Mouse (Mus musculus) limb, embryonic 13.5 days (tissue): ENCODE results near the gene 4931428L18Rik. TPM values are rescaled to one million over a fixed set of nuclear protein-coding genes. Genes with fewer than 3 reads are reported as not detected.
"Not testable (repeated sequence)": the region's sequence is repeated elsewhere in the genome, so short reads cannot be mapped to it uniquely, and the experiment has no call there.

Experiments used
- ATAC-seq: fragments of 200-750 bp; cut with Nextera tagmentation; 2 replicates; pipeline ENCODE4 v1.8.0; 2017; ENCODE audit warnings: low read depth, moderate number of reproducible peaks, moderate TSS enrichment; ENCODE audit not compliant: low FRiP score
- H3K27ac ChIP-seq: fragments of 300-500 bp; sonication (generic); 2 replicates; pipeline ENCODE4 v1.5.1; 2015; ENCODE audit warnings: inconsistent platforms, mild to moderate bottlenecking, moderate library complexity
- H3K27me3 ChIP-seq: fragments of 300-500 bp; sonication (generic); 2 replicates; pipeline ENCODE4 v1.6.1; 2015; ENCODE audit warnings: mild to moderate bottlenecking, inconsistent platforms
- H3K36me3 ChIP-seq: fragments of 300-500 bp; sonication (generic); 2 replicates; pipeline ENCODE4 v1.6.1; 2015; ENCODE audit warnings: inconsistent platforms, mild to moderate bottlenecking, moderate library complexity
- H3K4me1 ChIP-seq: fragments of 300-500 bp; sonication (generic); 2 replicates; pipeline ENCODE4 v1.6.1; 2015; ENCODE audit warnings: inconsistent platforms
- H3K4me2 ChIP-seq: fragments of 300-500 bp; sonication (generic); replicated peaks from 2 replicates; pipeline ENCODE4 v1.6.1; 2015; ENCODE audit warnings: inconsistent platforms, mild to moderate bottlenecking, moderate library complexity
- H3K4me3 ChIP-seq: fragments of 300-500 bp; sonication (generic); 2 replicates; pipeline ENCODE4 v1.5.1; 2015; ENCODE audit warnings: moderate library complexity, mild to moderate bottlenecking, inconsistent platforms
- H3K9ac ChIP-seq: fragments of 300-500 bp; sonication (generic); 2 replicates; pipeline ENCODE4 v1.6.1; 2015; ENCODE audit warnings: mild to moderate bottlenecking, inconsistent platforms
- H3K9me3 ChIP-seq: fragments of 300-500 bp; sonication (generic); 2 replicates; pipeline ENCODE4 v1.6.1; 2016; ENCODE audit warnings: inconsistent platforms
- WGBS: fragments of 180-500 bp; shearing (Covaris S2); methylation state at CpG from one replicate; pipeline ENCODE4 v1.1.7; 2015; 5-methylcytosine and 5-hydroxymethylcytosine counted together
- polyA plus RNA-seq: library from polyadenylated mRNA; unstranded; fragments of >200 nt; fragmentation: Nextera tagmentation; extraction: Ambion mirVana; gene quantifications from 2 replicates; pipeline ENCODE4 v1.2.1, GENCODE M21; 2015

4931428L18Rik gene
- polyA plus RNA-seq, 1 experiment from 2014 or later: not detected

DNA sequence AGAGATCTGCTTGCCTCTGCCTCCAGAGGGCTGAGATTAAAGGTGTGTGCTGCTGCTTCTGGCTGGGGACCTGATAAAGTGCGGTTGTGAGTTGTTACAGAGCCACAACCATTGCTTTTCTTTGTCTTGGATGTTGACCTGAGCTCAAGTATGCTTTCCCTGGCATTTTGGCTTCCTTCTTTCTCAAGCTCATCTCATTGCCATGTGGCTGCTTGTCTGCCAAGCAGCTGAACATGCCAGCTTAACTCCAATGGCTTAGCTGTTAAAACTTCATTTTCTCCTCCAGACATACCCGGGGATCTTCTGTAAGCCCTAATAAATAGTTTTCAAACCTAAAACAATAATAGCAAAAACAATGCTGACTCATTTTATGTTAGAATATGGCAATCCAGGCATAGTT, 190.1 kb downstream of the 4931428L18Rik start:
- H3K9ac ChIP-seq: no peak overlapping the region
- no peak overlapping the region for H3K27ac ChIP-seq
- H3K27me3 ChIP-seq: no peaks in the 10 kb centered on the region
- no peak for ATAC-seq
- WGBS: 87% methylated on average over 2 of the region's 2 CpGs
- H3K4me3 ChIP-seq: no peak overlapping the region
- no peaks in the 10 kb centered on the region for H3K36me3 ChIP-seq
- H3K9me3 ChIP-seq: no peaks in the 10 kb centered on the region
- H3K4me1 ChIP-seq: no peaks in the 10 kb centered on the region
- no peak overlapping the region for H3K4me2 ChIP-seq

DNA sequence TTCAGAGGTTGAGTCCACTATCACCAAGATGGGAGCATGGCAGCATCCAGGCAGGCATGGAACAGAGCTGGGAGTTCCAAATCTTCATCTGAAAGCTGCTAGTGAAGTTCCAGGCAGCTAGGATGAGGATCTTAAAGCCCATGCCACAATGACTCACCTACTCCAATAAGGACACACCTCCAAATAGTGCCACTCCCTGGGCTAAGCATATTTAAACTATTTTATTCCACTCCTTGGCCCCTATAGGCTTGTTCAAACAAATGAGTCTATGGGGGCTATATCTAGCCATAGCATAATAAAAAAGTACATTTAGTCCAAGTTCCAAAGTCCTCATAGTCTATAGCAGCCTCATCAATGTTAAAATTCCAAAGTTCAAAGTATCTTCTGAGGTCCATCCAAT, 199.3 kb downstream of the 4931428L18Rik start:
- no peak for ATAC-seq
- Histone ChIP-seq H3K9me3 (no peaks in the 10 kb centered on the region), H3K4me3 (no peak overlapping the region), H3K4me2 (no peak overlapping the region), H3K9ac (no peak overlapping the region), H3K27me3 (no peaks in the 10 kb centered on the region), H3K36me3 (no peaks in the 10 kb centered on the region), H3K4me1 (no peaks in the 10 kb centered on the region), H3K27ac (no peak overlapping the region)

GRCm38 (mm10) chr1:31019283-31019682, 203.2 kb downstream of the 4931428L18Rik start:
- WGBS: 75% methylated on average over 6 of the region's 6 CpGs
- Histone ChIP-seq H3K4me2 (no peak overlapping the region), H3K9me3 (no peaks in the 10 kb centered on the region), H3K36me3 (no peaks in the 10 kb centered on the region), H3K27me3 (no peaks in the 10 kb centered on the region), H3K4me1 (no peaks in the 10 kb centered on the region), H3K9ac (no peak overlapping the region), H3K4me3 (no peak overlapping the region), H3K27ac (no peak overlapping the region)
- no peak for ATAC-seq

DNA sequence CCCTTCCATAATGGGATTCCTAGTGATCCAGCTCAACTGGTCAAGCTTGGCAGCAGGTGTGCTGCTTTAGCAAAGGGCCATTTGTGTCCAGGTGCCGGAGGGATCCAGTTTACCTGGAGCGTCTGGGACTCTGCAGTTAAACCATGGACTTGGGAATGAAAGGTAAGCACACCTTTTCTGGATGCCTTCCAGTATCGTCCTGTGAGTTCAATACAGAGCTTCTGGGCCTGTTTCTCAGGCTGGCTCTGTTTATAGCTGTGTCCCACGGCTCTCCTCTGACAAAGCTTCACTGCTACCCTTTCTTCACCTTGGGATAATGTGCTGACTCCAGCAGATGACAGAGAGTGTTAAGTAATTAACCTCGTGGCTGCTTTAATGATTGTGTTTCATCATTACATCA, 205.1 kb downstream of the 4931428L18Rik start:
- H3K9ac ChIP-seq: no peak overlapping the region
- 72% methylated on average over 5 of the region's 5 CpGs for WGBS
- ATAC-seq: no peak

DNA sequence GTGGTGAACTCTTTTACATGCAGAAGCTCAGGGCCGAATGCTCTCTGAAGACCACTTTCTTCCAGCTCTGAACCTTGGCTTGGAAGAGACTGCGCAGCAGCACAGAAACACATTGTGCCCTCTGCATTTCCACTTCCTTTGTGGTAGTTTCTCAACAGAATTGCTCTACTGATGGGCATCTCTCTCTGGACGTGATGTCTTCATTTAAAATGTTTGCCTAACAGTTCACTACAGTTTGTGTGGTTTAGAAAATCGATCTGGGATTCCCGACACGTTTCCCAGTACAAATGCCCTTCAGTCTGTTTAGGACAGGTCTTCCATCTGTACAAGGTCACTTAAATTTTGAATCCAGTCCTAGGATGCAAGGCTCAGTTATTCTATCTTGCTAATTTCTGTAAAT, 206.4 kb downstream of the 4931428L18Rik start:
- 89% methylated on average over 6 of the region's 6 CpGs for WGBS
- Histone ChIP-seq H3K9ac (no peak overlapping the region), H3K9me3 (no peaks in the 10 kb centered on the region)

More for the DNA sequence above, 205.1 kb downstream of the 4931428L18Rik start:
- H3K9me3 ChIP-seq: no peaks in the 10 kb centered on the region
- no peak overlapping the region for H3K4me3 ChIP-seq
- no peak overlapping the region for H3K4me2 ChIP-seq
- H3K27ac ChIP-seq: no peak overlapping the region
- no peaks in the 10 kb centered on the region for H3K4me1 ChIP-seq
- H3K27me3 ChIP-seq: no peaks in the 10 kb centered on the region
- H3K36me3 ChIP-seq: no peaks in the 10 kb centered on the region

GRCm38 (mm10) chr1:31015261-31015660, 207.2 kb downstream of the 4931428L18Rik start:
- Histone ChIP-seq H3K9ac (no peak overlapping the region), H3K36me3 (no peaks in the 10 kb centered on the region), H3K27ac (no peak overlapping the region), H3K27me3 (no peaks in the 10 kb centered on the region), H3K4me1 (no peaks in the 10 kb centered on the region), H3K4me2 (no peak overlapping the region), H3K4me3 (no peak overlapping the region), H3K9me3 (no peaks in the 10 kb centered on the region)
- no peak for ATAC-seq
- WGBS: 38% methylated on average over 2 of the region's 2 CpGs

More for the DNA sequence above, 206.4 kb downstream of the 4931428L18Rik start:
- Histone ChIP-seq H3K4me2 (no peak overlapping the region), H3K36me3 (no peaks in the 10 kb centered on the region), H3K27ac (no peak overlapping the region), H3K27me3 (no peaks in the 10 kb centered on the region), H3K4me1 (no peaks in the 10 kb centered on the region), H3K4me3 (no peak overlapping the region)
- ATAC-seq: no peak

DNA sequence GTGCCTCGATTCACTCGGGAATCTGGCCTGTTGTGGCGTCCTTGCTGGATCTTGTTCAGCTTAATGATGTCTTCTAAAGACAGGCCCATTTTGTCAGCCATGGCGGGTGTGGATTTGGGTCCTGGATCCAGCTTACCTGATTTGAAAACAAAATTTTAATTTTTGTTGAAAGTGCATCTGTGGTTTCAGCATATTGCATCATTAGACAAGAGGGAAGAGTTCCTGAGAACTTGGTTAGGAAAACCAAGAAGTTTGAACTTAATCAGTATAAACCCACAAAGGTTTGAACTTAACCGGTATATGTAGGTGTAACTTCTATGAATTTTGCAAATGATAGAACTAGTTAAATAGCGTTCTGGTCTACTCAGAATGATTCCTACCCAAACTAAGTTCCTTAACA, 244.6 kb downstream of the 4931428L18Rik start, which contains the start of gene AC153137.1:
Gene AC153137.1, minus strand, starts transcription at position 101 of the 400 bp plus-strand sequence.
- 79% methylated on average over 6 of the region's 6 CpGs for WGBS
- not testable (repeated sequence) for H3K9me3 ChIP-seq, H3K4me3 ChIP-seq, H3K4me2 ChIP-seq, H3K4me1 ChIP-seq, H3K27ac ChIP-seq, H3K27me3 ChIP-seq, ATAC-seq, H3K9ac ChIP-seq, H3K36me3 ChIP-seq

DNA sequence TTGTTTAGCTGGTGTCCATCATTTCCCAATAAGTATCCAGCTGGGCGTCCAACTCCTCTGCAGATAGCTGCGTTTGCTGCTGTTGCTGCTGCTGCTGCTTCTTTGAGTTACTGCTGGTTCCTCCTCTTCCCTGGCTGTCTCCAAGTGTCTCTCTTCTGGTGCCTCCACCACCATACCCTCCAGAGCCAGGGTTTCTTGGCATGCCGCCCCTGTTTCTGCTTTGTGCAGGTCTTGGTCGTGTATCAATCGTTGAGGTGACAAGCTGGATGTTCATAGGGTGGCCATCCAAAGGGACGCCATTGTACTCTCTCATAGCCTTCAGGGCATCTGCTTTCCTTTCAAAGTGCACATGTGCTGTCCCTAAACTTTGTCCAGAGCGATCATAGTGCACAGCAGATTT, 245.2 kb downstream of the 4931428L18Rik start:
- not testable (repeated sequence) for H3K9me3 ChIP-seq, H3K4me2 ChIP-seq, H3K9ac ChIP-seq, ATAC-seq, H3K4me3 ChIP-seq, H3K27ac ChIP-seq, H3K36me3 ChIP-seq, H3K4me1 ChIP-seq, H3K27me3 ChIP-seq
- 85% methylated on average over 7 of the region's 7 CpGs for WGBS

GRCm38 (mm10) chr1:30951795-30952194, 270.7 kb downstream of the 4931428L18Rik start:
- Histone ChIP-seq H3K9me3 (no peaks in the 10 kb centered on the region), H3K27ac (no peak overlapping the region), H3K4me3 (no peak overlapping the region), H3K27me3 (no peaks in the 10 kb centered on the region), H3K9ac (no peak overlapping the region), H3K4me1 (peaks cover 16% of the 10 kb centered on the region), H3K4me2 (no peak overlapping the region), H3K36me3 (no peaks in the 10 kb centered on the region)
- 77% methylated on average over 2 of the region's 2 CpGs for WGBS
- no peak for ATAC-seq

DNA sequence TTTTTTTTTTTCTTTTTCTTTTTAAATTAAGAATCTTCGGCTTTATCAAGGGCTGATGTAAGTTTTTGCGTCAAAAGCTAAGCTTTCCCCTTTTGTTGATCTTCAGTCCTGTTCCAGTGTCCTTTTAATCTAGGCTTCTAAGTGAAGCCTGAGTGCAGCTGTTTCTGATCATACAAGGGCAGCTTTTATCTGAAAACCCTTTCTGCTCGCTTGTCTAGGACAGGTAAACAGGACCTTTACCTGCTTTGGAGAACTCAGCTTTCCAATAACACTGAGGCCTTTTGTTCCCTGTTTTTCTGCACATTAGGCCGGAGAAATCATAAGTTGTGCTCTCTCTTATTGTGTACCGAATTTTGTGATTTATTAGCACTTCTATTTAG, 272.0 kb downstream of the 4931428L18Rik start:
- ATAC-seq: no peak
- H3K4me2 ChIP-seq: peak overlapping the region; percentile 61
- H3K27me3 ChIP-seq: no peaks in the 10 kb centered on the region
- peaks cover 18% of the 10 kb centered on the region for H3K4me1 ChIP-seq
- H3K9ac ChIP-seq: peak overlapping the region; percentile 86
- WGBS: 24% methylated on average over 5 of the region's 5 CpGs
- 0 out of 2 replicates have a peak, but pooled peaks cover 2% of the 10 kb centered on the region for H3K36me3 ChIP-seq
- peak overlapping the region; percentile 74 for H3K4me3 ChIP-seq
- peak overlapping the region; percentile 100 for H3K27ac ChIP-seq
- H3K9me3 ChIP-seq: no peaks in the 10 kb centered on the region

DNA sequence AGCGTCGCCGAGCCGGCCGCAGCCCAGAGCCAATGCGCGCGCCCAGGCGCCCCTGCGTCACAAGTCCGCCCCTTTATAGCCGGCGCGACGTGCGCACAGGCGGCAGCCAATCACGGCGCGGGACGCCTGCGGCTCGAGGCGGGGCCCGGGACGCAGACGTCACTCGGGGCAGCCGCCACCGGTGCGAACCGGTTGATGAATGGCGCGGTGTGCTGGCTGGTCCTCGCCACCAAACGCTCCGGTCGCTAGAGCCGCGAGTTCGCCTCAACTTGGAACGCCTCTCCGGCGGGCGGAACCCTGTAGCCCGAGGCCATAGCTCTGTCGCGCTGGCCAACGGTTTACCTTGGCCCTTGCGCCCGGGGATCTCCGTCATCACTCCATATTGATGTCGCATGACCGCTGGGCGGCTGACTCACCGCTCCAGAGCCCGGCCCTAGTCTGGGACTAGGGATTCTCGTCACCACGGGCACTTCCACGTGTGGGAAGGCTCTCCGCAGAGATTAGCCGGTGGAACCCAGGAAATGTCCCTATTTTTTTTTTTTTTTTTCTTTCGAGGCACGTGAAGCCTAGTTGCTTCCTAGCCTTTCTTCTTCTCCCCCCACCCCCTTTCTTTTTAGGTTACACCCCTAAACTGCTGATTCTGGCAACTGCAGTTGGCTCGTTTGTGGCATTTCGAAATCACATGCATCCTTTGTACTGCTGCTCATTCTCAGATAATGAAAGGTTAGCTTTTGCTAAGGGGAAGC, 272.6 kb downstream of the 4931428L18Rik start:
- WGBS: under 1% methylated on average over 66 of the region's 66 CpGs
- H3K36me3 ChIP-seq: peaks cover 7% of the 10 kb centered on the region
- peak overlapping the region; percentile 74 for H3K4me3 ChIP-seq
- H3K27ac ChIP-seq: peak overlapping the region; percentile 100
- peak overlapping the region; percentile 61 for H3K4me2 ChIP-seq
- peak; percentile 99 for ATAC-seq
- no peaks in the 10 kb centered on the region for H3K27me3 ChIP-seq
- no peaks in the 10 kb centered on the region for H3K9me3 ChIP-seq
- H3K4me1 ChIP-seq: peaks cover 18% of the 10 kb centered on the region
- H3K9ac ChIP-seq: peak overlapping the region; percentile 86

DNA sequence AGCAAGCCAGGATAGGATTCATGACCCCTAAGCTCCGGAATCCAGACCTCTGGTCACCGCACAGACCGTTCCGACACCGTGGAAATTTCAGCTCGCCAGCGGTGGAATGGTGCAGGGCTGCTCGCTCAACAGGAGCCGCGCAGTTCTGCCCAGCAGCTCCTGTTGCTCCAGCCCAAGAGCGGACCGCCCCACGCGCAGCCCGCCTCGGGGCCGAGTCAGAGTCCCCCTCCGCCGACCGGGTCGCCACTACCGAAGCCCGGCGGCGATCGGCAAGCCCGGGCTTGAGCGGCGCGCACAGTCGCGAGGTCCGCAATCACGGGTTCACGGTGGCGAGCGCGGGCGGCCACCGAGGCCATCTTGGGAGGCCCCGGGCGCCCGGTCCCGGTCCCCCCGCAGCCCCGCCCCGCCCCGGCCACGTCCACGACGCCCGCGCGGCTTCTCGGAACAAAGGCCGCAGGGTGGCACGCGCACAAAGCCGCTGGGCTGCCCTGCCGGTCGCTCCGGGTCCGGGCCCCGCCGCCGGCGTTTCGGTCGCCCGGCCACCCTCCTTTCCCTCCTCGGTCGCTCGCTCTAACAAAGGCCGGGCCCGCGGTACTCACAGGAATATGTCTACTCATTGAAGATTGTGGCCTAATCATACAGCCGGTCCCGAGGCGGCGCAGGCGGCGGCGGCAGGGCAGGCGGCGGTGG, 273.4 kb downstream of the 4931428L18Rik start:
- peak overlapping the region; percentile 74 for H3K4me3 ChIP-seq
- H3K9ac ChIP-seq: peak overlapping the region; percentile 98
- peaks cover 15% of the 10 kb centered on the region for H3K36me3 ChIP-seq
- peak overlapping the region; percentile 100 for H3K27ac ChIP-seq
- H3K4me1 ChIP-seq: peaks cover 18% of the 10 kb centered on the region
- WGBS: under 1% methylated on average over 54 of the region's 85 CpGs
- H3K4me2 ChIP-seq: peak overlapping the region; percentile 60
- H3K27me3 ChIP-seq: no peaks in the 10 kb centered on the region
- H3K9me3 ChIP-seq: no peaks in the 10 kb centered on the region
- peak; percentile 66 for ATAC-seq
